Mouse (Mus musculus): Measurements from ENCODE around the gene Olfr1036.
"Not testable (repeated sequence)": the region's sequence is repeated elsewhere in the genome, so short reads cannot be mapped to it uniquely, and the experiment has no call there.

DNA sequence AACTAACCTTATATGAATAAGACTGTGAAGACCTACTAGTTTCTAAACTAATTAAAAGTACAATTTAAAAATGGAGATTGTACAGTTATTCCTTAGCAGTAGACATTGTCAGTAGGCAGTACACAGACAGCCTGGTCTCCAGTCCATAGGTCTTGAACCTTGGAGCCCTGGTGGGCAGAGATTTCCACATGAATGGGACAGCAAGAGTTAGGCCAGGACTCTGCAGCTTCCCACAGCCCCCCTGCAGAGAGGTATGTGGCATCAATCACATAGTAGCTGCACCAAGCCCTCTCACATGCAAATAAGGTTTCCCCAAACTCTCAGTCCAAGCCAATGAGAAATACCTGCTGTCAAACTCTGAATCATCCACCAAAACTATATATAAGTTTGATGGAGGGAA is 23.0 kb upstream of the Olfr1036 start:
- TF ChIP-seq POLR2A (IDR thresholded peaks at IDR 0.05; ENCODE audit: insufficient read length, low read depth); USF1 (IDR thresholded peaks at IDR 0.05; ENCODE audit: low read depth); MAX (IDR thresholded peaks at IDR 0.05; ENCODE audit: low read depth); E2F4 (IDR thresholded peaks at IDR 0.05; ENCODE audit: insufficient read depth); REST (IDR thresholded peaks at IDR 0.05; ENCODE audit: insufficient read depth, insufficient read length); POLR2AphosphoS2 (IDR thresholded peaks at IDR 0.05; ENCODE audit: insufficient read length, low read depth); MYOD1 (IDR thresholded peaks at IDR 0.05; ENCODE audit: control insufficient read depth in 1 of 3, insufficient read length in 2 of 3, low read depth in 2 of 3): not testable (repeated sequence)

Measured in myocyte (in vitro differentiated cells).